Comparison of ENCODE assay signal across 18 mouse cellular contexts in genomic region chr8:77114769-77115168, GRCm38 (mm10).
DNase-seq lines count a peak whose midpoint lies in the region; ATAC-seq lines count a peak whose summit lies in the region.
"Had no signal": no experiment of that assay in that cellular context is flagged by ENCODE, and none has a peak within 500 bp of the region (broad histone marks: within the 10 kb centered on the region; RNA-seq: fewer than 3 reads in every experiment).

No protein-coding gene starts in this region.

- ATAC-seq in megakaryocyte progenitor cell, adult 5-6 weeks (replicated peaks; ENCODE audit: poor library complexity), result no peak
- ATAC-seq: forebrain, embryonic 16.5 days; hindbrain, embryonic 16.5 days had no signal

- DNase-seq in frontal cortex, adult 2 months (ENCODE audit: extremely low spot score in 1 of 2, low spot score in 1 of 2), result peak; percentile 7 to 50
- DNase-seq in frontal cortex, postnatal 10 days (ENCODE audit: low spot score in 2 of 2), result no peak
- DNase-seq in layer of hippocampus, adult 9-11 months, result peak; percentile 17
- no peak for DNase-seq in layer of hippocampus, adult 9-10 months (ENCODE audit: low spot score)
- peak; percentile 37 for DNase-seq in right cerebral cortex, adult 18-20 months
- DNase-seq in right cerebral cortex, postnatal 4 days, result no peak
- DNase-seq in left cerebral cortex, postnatal 25 days (ENCODE audit: low spot score in 2 of 2), result peak; percentile 12 to 52
- DNase-seq: adrenal gland, postnatal 10 days; cerebellum, adult 18-20 months; cerebellum, adult 9-11 months; cerebellum, postnatal 36 days; gastrocnemius, adult 2 months; gastrocnemius, postnatal 25 days; heart, postnatal 10 days; heart, postnatal 4 days had no signal

- intact Hi-C loops in left cerebral cortex, postnatal 25 days (cut with DNase I), result no loop called here

Comparison
In these comparisons a context has a peak if more than half of its experiments do, and no peak if none do; other contexts are left out.
1. DNase-seq: peak in frontal cortex, adult 2 months (2 of 2), layer of hippocampus, adult 9-11 months (single experiment), right cerebral cortex, adult 18-20 months (single experiment) and left cerebral cortex, postnatal 25 days (2 of 2); none in frontal cortex, postnatal 10 days (0 of 2), layer of hippocampus, adult 9-10 months (single experiment) and right cerebral cortex, postnatal 4 days (single experiment).